Mouse (Mus musculus) embryonic facial prominence, embryonic 14.5 days (tissue): ENCODE data around the gene Gdf10. TPM values are rescaled to one million over a fixed set of nuclear protein-coding genes. Genes with fewer than 3 reads are reported as not detected.

Experiments used
- ATAC-seq: fragments of 200-750 bp; cut with Nextera tagmentation; 2 replicates; pipeline ENCODE4 v1.8.0; 2017; ENCODE audit warnings: low read depth, moderate number of reproducible peaks, moderate TSS enrichment
- DNase-seq: peaks from one replicate; pipeline ENCODE4 v3.0.0-alpha.2; 2015; ENCODE audit warnings: low spot score
- H3K27ac ChIP-seq: fragments of 300-500 bp; sonication (generic); replicated peaks from 2 replicates; pipeline ENCODE4 v1.5.1; 2014; ENCODE audit warnings: low read depth, mild to moderate bottlenecking, low read length, moderate library complexity
- H3K27me3 ChIP-seq: fragments of 300-500 bp; sonication (generic); replicated peaks from 2 replicates; pipeline ENCODE4 v1.6.1; 2014; ENCODE audit warnings: low read length; ENCODE audit not compliant: control insufficient read depth, insufficient read depth
- H3K36me3 ChIP-seq: fragments of 300-500 bp; sonication (generic); 2 replicates; pipeline ENCODE4 v1.6.1; 2014; ENCODE audit warnings: low read length, mixed read lengths; ENCODE audit not compliant: control insufficient read depth, insufficient read depth
- H3K4me1 ChIP-seq: fragments of 300-500 bp; sonication (generic); 2 replicates; pipeline ENCODE4 v1.6.1; 2014; ENCODE audit warnings: antibody characterized with exemption, low read length; ENCODE audit not compliant: control insufficient read depth, insufficient read depth
- H3K4me2 ChIP-seq: fragments of 300-500 bp; sonication (generic); 2 replicates; pipeline ENCODE4 v1.6.1; 2014; ENCODE audit warnings: low read depth, mild to moderate bottlenecking, low read length, moderate library complexity, mixed read lengths
- H3K4me3 ChIP-seq: fragments of 300-500 bp; sonication (generic); 2 replicates; pipeline ENCODE4 v1.5.1; 2014; ENCODE audit warnings: low read depth, mild to moderate bottlenecking, low read length
- H3K9ac ChIP-seq: fragments of 300-500 bp; sonication (generic); 2 replicates; pipeline ENCODE4 v1.6.1; 2014; ENCODE audit warnings: low read depth, mild to moderate bottlenecking, low read length, moderate library complexity, mixed read lengths
- H3K9me3 ChIP-seq: fragments of 300-500 bp; sonication (generic); 2 replicates; pipeline ENCODE4 v1.6.1; 2016; ENCODE audit warnings: low read length; ENCODE audit not compliant: control insufficient read depth
- WGBS: fragments of 180-500 bp; shearing (Covaris S2); extraction: QIAGEN DNeasy Blood & Tissue Kit; methylation state at CpG from one replicate; pipeline ENCODE4 v1.1.7; 2014; 5-methylcytosine and 5-hydroxymethylcytosine counted together
- polyA plus RNA-seq: library from polyadenylated mRNA; unstranded; fragments of >200 nt; fragmentation: Nextera tagmentation; extraction: Ambion mirVana; gene quantifications from 2 replicates; pipeline ENCODE4 v1.2.1, GENCODE M21; 2014

The Gdf10 gene
- polyA plus RNA-seq, 1 experiment from 2014 or later = 34.2 TPM

DNA sequence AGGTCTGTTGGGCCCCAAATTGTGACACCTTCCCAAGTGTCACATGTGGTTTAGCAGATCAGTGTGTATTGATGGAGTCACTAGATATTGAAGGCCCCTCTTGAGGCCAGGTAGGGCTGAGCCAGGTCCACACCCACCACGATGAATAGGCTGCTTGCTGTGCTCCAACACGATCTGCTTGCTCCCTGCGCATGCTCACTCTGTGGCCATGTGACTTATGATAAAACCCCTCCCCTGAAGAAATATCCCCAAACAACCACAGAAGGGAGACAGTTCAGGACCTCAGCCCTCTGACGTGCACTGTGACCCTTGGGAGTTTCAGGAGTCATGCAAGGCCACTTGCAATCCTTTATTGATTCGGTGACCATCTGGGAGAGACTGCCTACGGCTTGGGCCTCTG lies 22.7 kb downstream of the Gdf10 start:
- 74% methylated on average over 6 of the region's 6 CpGs for WGBS
- Histone ChIP-seq H3K4me3 (no peak overlapping the region), H3K9ac (no peak overlapping the region), H3K27ac (no peak overlapping the region), H3K4me1 (no peaks in the 10 kb centered on the region), H3K9me3 (no peaks in the 10 kb centered on the region), H3K27me3 (no peaks in the 10 kb centered on the region), H3K4me2 (no peak overlapping the region), H3K36me3 (no peaks in the 10 kb centered on the region)
- ATAC-seq = no peak
- no peak for DNase-seq

DNA sequence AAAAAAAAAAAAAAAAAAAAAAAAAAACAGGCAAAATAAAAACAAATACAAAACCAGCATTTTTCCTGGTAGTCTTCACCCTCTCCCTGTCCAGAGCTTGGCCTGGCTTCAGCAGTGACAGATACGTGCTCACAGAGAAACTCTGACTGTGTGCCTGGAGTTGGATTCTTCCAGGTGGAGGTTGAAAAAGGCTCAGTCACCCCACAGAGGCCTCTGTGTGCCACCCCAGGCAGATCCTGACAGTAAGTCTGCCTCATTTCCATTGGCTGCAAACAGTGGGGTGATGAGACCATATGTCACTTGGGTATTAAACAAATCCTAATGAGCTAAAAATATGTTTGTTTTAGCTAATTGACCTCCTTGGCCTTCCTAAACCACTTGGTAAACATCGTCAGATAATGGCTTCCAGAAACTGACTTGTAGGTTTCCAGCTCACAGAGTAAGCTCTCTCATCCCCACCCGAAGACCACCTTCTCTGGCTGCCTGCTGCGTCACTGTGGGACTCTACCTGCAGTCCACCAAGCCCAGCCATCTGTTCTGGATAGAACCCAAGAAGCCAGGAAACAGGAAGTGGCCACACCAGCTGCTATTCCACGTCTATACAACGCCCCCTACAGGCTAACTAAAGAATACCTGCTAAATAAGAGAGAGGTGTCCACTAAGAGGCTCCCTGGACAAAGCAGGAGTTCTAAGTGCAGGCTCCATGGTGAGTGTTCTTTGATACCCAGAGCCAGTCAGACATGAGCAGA lies 29.0 kb downstream of the Gdf10 start:
- no peak overlapping the region for H3K27ac ChIP-seq
- no peak overlapping the region for H3K9ac ChIP-seq
- no peak overlapping the region for H3K4me2 ChIP-seq
- no peaks in the 10 kb centered on the region for H3K9me3 ChIP-seq
- ATAC-seq = no peak
- WGBS = 31% methylated on average over 6 of the region's 6 CpGs
- H3K4me3 ChIP-seq = no peak overlapping the region
- H3K27me3 ChIP-seq = no peaks in the 10 kb centered on the region
- no peaks in the 10 kb centered on the region for H3K36me3 ChIP-seq
- no peaks in the 10 kb centered on the region for H3K4me1 ChIP-seq
- no peak for DNase-seq

- Histone ChIP-seq H3K4me2 (no peak within 1 kb of the TSS), H3K9ac (no peak within 1 kb of the TSS), H3K4me1 (no peaks in the 10 kb centered on the region), H3K27me3 (no peaks in the 10 kb centered on the region), H3K27ac (no peak within 1 kb of the TSS), H3K36me3 (no peaks in the 10 kb centered on the region), H3K4me3 (no peak within 1 kb of the TSS), H3K9me3 (no peaks in the 10 kb centered on the region)
- DNase-seq (no peak), ATAC-seq (no peak)
- 84% methylated on average over 5 of the region's 5 CpGs for WGBS
These were observed 30.4 kb downstream of the Gdf10 start, which contains the start of gene Rbp3 for GRCm38 (mm10) chr14:33953761-33954160. TSS of gene Rbp3 (plus strand) at chr14:33954003.

GRCm38 (mm10) chr14:33956055-33956454 lies 32.7 kb downstream of the Gdf10 start:
- H3K4me1 ChIP-seq = no peaks in the 10 kb centered on the region
- no peak overlapping the region for H3K4me2 ChIP-seq
- H3K27me3 ChIP-seq = no peaks in the 10 kb centered on the region
- no peak for DNase-seq
- 78% methylated on average over 12 of the region's 13 CpGs for WGBS
- H3K36me3 ChIP-seq = no peaks in the 10 kb centered on the region
- H3K9ac ChIP-seq = no peak overlapping the region
- H3K9me3 ChIP-seq = no peaks in the 10 kb centered on the region
- no peak for ATAC-seq
- no peak overlapping the region for H3K27ac ChIP-seq
- no peak overlapping the region for H3K4me3 ChIP-seq

DNA sequence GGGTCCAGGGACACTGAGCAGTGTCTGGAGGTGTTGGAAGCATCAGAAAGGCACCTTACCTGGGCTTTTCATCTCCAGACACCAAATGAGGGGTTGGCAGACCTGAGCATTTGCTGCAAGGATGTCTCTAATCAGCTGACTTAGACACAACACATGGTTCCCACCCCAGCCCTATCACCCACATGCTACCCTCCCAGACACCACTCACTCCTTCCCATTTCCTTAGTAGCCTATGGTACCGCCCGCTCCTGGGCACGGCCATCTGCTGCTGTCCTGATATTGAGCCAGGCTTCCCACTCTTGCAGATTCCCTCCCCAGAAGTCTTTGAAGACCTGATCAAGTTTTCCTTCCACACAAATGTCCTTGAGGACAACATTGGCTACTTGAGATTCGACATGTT lies 34.8 kb downstream of the Gdf10 start:
- Histone ChIP-seq H3K4me3 (no peak overlapping the region), H3K36me3 (no peaks in the 10 kb centered on the region), H3K9ac (no peak overlapping the region), H3K4me2 (no peak overlapping the region), H3K9me3 (no peaks in the 10 kb centered on the region), H3K4me1 (no peaks in the 10 kb centered on the region), H3K27me3 (no peaks in the 10 kb centered on the region), H3K27ac (no peak overlapping the region)
- ATAC-seq (no peak), DNase-seq (no peak)
- WGBS = 90% methylated on average over 4 of the region's 4 CpGs

GRCm38 (mm10) chr14:33958841-33959240 lies 35.5 kb downstream of the Gdf10 start:
- no peak overlapping the region for H3K9ac ChIP-seq
- 70% methylated on average over 3 of the region's 3 CpGs for WGBS
- no peaks in the 10 kb centered on the region for H3K36me3 ChIP-seq
- DNase-seq = no peak
- no peaks in the 10 kb centered on the region for H3K9me3 ChIP-seq
- H3K4me1 ChIP-seq = no peaks in the 10 kb centered on the region
- no peak for ATAC-seq
- no peak overlapping the region for H3K4me2 ChIP-seq
- no peak overlapping the region for H3K27ac ChIP-seq
- no peak overlapping the region for H3K4me3 ChIP-seq
- H3K27me3 ChIP-seq = no peaks in the 10 kb centered on the region

DNA sequence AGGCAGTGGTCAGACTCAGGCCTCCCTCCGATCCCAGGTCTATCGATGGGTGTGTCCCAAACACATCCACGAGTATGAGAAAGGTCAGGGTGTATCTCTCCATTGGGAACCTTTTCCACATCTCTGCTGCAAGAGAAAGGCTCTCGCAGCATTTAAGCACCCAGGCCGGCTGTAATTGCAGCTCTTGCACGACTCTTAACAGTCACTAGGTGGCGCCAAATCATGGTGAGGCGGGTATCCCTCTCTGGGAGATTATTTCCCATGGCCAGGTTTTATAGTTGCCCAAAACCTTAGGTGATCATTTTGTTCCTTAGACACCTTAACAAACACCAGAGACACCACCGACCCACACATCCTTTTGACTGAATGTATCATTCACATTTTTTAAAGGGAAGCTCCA lies 36.0 kb downstream of the Gdf10 start:
- H3K27me3 ChIP-seq = no peaks in the 10 kb centered on the region
- no peaks in the 10 kb centered on the region for H3K36me3 ChIP-seq
- no peak overlapping the region for H3K4me3 ChIP-seq
- H3K4me2 ChIP-seq = no peak overlapping the region
- 14% methylated on average over 9 of the region's 9 CpGs for WGBS
- H3K9ac ChIP-seq = no peak overlapping the region
- no peak for ATAC-seq
- H3K9me3 ChIP-seq = no peaks in the 10 kb centered on the region
- no peak overlapping the region for H3K27ac ChIP-seq
- DNase-seq = peak; percentile 61
- no peaks in the 10 kb centered on the region for H3K4me1 ChIP-seq

GRCm38 (mm10) chr14:33965675-33966074 lies 42.3 kb downstream of the Gdf10 start:
- H3K9me3 ChIP-seq = no peaks in the 10 kb centered on the region
- WGBS = 63% methylated on average over 7 of the region's 7 CpGs
- no peak for DNase-seq

GRCm38 (mm10) chr14:33972679-33973078 lies 49.3 kb downstream of the Gdf10 start:
- no peak overlapping the region for H3K4me2 ChIP-seq

More at GRCm38 (mm10) chr14:33965675-33966074, 42.3 kb downstream of the Gdf10 start:
- Histone ChIP-seq H3K4me2 (no peak overlapping the region), H3K27me3 (no peaks in the 10 kb centered on the region), H3K4me3 (no peak overlapping the region), H3K36me3 (no peaks in the 10 kb centered on the region), H3K4me1 (no peaks in the 10 kb centered on the region), H3K27ac (no peak overlapping the region), H3K9ac (no peak overlapping the region)
- ATAC-seq = no peak

More at GRCm38 (mm10) chr14:33972679-33973078, 49.3 kb downstream of the Gdf10 start:
- no peak for ATAC-seq
- peaks cover 9% of the 10 kb centered on the region; the same call in 1 of the 2 replicates for H3K27me3 ChIP-seq
- no peaks in the 10 kb centered on the region for H3K36me3 ChIP-seq
- H3K4me1 ChIP-seq = no peaks in the 10 kb centered on the region
- DNase-seq = peak; percentile 41
- H3K9ac ChIP-seq = no peak overlapping the region
- no peak overlapping the region for H3K4me3 ChIP-seq
- WGBS = 42% methylated on average over 7 of the region's 7 CpGs
- no peaks in the 10 kb centered on the region for H3K9me3 ChIP-seq
- H3K27ac ChIP-seq = no peak overlapping the region
